Mouse (Mus musculus): ENCODE data around the gene Ticam1.

DNA sequence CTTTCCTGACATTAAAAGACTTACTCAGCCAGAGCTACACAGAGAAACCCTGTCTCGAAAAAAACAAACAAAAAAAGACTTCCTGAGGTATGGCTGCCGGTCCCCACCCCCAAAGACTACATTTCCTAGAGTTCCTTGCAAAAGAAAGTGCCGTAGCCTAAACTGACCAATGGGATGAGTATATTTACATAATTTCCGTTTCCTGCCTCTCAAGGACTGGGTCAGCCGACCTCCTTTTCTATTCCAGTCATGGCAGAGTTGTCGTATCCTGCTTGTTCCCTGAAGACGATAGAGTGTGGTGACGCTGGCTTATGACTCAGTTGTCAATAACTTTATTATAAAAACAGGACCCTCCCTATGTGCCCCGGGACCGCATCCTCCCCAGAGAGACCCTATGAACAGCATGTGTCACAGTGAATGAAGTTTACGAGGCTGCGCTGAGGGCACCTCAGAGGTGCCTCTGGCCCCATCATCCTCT, 7.4 kb downstream of the Ticam1 start:
- TF ChIP-seq GATA1 (IDR thresholded peaks at IDR 0.05; ENCODE audit: low read length), result no peak
- no peak for TF ChIP-seq TAL1 (IDR thresholded peaks at IDR 0.05; ENCODE audit: low read length)
